Mouse (Mus musculus): ENCODE measurements at regions not wholly inside any gene's neighbourhood (a gene's known extent, or its start where the extent isn't known, plus 50 kb on each side); places are given as distances from the start of the nearest gene placed in this dataset.

GRCm38 (mm10) chr2:82387744-82388143 is 334.7 kb downstream of the Zfp804a start:
- TF ChIP-seq CTCF (IDR thresholded peaks at IDR 0.05; ENCODE audit: borderline replicate concordance, extremely low read depth, insufficient read depth, insufficient read length) (no peak), POLR2A (IDR thresholded peaks at IDR 0.05; ENCODE audit: borderline replicate concordance, extremely low read depth, insufficient read depth, insufficient read length, poor library complexity, severe bottlenecking) (no peak)

Data from brain, embryonic 14.5 days (tissue).